Mouse (Mus musculus): Measurements from ENCODE around the gene Wdr26.

Wdr26 gene

GRCm38 (mm10) chr1:181211920-181212633 lies at the start of gene Wdr26:
TSS of gene Wdr26 (minus strand) at chr1:181212001.
- peak; percentile 43 to 75 for DNase-seq (ENCODE audit: low read depth in 1 of 2, low spot score in 2 of 2)

DNA sequence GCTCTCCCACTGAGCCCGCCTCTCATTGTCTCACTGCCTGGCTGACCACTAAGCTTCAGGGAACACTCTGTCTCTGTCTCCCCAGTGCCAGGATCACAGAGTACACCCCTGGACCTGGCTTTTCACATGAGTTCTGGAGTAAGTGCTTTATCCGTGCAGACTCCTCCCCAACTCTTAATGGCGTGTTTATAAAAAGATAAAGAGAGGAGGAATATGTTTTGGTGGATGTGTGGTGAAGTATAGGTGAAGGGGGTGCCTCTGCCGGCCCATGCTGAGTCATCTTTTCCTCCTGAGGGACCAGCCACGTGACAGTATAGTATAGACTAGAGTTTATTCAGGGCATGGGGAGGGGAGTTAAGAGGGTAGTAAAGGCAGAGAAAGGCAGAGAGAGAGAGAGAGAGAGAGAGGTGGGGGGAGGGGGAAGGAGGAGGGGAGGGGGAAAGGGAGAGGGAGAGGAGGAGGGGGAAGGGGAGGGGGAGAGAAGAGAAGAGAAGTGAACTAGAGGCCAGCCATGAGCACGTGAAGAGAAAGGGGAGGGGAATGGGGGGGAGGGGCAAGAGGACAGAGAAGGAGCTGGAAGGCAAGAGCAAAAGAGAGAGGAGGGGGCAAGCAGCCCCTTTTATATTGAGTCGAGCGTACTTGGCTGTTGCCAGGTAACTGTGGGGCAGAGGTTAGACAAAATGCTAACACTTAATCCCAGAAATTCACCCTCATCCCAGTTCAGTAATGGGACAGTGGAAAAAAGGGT lies 49.3 kb upstream of the Wdr26 start:
- no peak for DNase-seq (ENCODE audit: low read depth in 1 of 2, low spot score in 2 of 2)

DNA sequence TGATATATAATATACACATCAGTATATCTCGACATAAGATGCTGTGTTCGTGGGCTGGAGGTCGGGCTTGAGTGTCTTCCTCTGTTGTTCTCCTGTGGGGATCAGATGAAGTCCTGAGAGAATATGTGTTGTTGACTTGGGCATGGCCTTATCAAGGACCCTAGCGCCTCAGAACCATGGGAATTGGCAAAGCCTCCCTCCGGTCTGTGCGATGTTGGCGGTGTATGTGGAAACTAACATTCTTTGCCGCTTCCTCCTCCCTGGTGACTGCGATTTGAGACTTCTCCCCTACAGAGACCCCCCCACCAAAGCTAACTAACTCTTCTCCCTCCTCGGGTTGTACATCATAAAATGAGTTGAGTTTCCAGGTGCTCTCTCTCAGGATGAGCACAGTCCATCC lies 48.6 kb upstream of the Wdr26 start:
- DNase-seq (ENCODE audit: low read depth in 1 of 2, low spot score in 2 of 2), result no peak

GRCm38 (mm10) chr1:181259626-181260410 lies 48.0 kb upstream of the Wdr26 start:
- DNase-seq (ENCODE audit: low read depth in 1 of 2, low spot score in 2 of 2), result no peak

DNA sequence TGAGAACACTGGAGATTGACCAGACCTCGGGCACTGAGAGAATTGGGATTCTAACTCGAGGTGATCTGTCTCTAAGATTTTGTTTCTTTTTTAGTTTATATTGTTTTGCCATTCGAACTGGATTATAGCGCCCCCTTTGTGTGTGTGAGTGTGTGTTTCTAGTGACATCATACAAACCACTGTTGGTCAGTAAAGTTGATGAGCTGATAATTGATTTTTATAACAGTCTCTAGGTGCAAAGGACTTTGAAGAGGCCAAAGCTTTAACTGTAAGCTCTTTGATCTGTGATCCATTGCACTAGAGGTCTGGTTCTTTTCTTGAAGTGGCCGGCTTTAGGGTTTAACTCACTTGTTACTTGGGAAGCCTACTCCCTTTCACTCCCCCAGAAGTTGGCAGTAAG lies 47.3 kb upstream of the Wdr26 start:
- no peak for DNase-seq (ENCODE audit: low read depth in 1 of 2, low spot score in 2 of 2)

- no peak for DNase-seq (ENCODE audit: low read depth in 1 of 2, low spot score in 2 of 2)
Measured at GRCm38 (mm10) chr1:181258616-181259015, 46.8 kb upstream of the Wdr26 start.

DNA sequence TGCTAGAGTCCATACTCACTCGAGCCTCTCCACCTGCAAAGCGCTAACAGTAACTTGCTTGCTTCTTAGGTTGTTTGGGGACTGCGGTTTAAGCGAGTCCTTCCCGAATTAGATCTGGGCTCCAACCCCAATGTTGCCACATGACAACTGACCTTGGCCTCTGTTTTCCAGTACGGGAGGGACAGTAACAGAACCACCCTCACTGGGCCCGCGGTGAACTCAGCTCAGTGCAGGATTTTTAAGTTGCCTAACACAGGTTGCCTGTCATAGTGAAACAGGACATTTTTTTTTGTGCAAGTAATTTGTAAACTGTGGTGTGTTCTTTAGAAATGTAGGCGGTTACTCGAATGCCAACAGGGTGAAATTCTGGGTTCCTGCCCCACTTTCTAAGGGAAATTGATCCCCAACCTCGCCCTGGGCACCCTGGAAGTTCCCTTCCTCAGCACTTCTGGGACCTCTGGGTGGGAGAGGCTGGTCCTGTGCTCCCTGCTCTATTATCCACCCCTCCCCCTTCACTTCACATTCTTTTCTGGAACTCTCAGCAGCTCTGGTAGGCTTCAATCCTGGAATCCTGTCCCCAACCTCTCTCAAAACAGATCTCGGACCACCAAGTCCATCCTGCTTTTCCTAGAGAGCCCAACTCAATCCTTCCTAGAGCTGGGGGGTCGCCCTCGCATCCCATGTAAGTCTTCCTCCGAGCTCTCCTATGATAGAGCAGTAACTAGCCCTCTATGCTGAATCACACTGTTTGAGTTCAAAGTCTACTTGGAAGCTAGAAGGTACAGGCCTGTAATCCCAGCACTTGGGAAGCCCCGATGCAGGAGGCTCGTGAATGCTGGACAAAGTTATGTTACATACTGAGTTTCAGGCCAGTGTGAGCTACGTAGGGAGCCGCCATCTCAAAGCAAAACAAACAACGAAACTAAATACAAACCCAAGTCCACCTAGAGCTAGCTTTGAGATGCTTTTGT lies 46.1 kb upstream of the Wdr26 start:
- DNase-seq (ENCODE audit: low read depth in 1 of 2, low spot score in 2 of 2), result peak; percentile 43 to 49

DNA sequence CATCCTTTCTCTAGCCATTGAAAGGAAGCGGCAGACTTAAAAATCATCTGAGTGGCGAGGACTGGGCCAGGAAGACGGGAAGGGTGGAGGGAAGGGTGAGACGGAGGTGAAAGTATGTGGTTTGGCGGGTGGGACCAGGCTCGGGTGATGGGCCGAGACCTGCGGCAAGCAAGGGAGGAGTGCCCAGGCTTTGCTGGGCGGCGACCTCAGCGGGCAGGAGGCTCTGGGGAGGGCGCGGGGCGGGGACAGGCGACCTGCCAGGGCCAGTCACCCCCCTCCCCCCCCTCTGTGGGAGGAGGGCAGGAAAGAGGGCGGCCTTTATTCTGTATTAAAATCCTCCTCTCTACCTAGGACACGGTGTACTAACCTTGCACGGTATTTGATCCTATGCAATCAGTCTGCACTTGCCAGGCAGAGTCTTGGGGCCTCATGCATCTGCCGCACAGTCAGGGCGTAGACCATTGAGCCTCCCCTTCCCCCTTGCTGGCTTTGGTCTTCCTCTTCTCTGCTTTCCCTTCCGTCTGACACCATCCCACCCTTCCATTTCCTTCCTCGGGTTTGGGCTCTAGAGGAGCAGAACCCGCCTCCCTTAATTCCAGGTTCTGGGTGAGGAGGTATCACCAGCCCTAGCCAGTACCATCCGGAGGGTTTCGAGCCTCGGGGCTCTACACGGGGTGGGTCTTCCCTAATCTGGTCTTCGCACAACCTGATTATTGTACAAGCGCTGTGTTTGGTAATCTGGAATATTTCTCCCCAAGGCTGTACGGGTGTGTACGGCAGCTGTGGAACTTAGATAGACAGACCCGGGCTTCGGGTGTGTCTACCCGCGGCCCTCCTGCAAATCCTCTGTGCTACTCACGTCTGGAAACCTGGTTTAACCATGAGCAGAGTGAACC lies 45.1 kb upstream of the Wdr26 start:
- peak; percentile 47 to 50 for DNase-seq (ENCODE audit: low read depth in 1 of 2, low spot score in 2 of 2)

- DNase-seq (ENCODE audit: low read depth in 1 of 2, low spot score in 2 of 2), result no peak
Measured at GRCm38 (mm10) chr1:181255891-181256688, 44.3 kb upstream of the Wdr26 start.

GRCm38 (mm10) chr1:181255450-181255849 lies 43.6 kb upstream of the Wdr26 start:
- no peak for DNase-seq (ENCODE audit: low read depth in 1 of 2, low spot score in 2 of 2)

- DNase-seq (ENCODE audit: low read depth in 1 of 2, low spot score in 2 of 2), result no peak
Measured at GRCm38 (mm10) chr1:181251624-181252023, 39.8 kb upstream of the Wdr26 start.

- DNase-seq (ENCODE audit: low read depth in 1 of 2, low spot score in 2 of 2), result no peak
Measured at GRCm38 (mm10) chr1:181250961-181251360, 39.2 kb upstream of the Wdr26 start.

DNA sequence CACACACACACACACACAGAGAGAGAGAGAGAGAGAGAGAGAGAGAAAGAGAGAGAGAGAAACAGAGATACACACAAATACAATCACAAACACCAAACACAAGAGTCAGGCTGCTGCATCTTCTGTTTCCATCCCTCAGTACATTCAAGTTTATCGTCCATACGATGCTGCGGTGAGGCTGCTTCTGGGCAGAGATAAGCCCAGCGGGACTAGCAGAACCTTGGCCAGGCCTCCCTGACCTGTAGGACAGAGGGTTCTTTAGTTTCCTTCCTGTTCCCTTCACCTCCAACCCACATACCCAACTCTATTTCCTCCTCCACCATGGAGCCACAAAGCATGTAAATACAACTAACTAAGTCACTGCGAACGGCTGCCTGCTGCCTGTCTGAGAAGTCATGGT lies 37.7 kb upstream of the Wdr26 start:
- no peak for DNase-seq (ENCODE audit: low read depth in 1 of 2, low spot score in 2 of 2)

DNA sequence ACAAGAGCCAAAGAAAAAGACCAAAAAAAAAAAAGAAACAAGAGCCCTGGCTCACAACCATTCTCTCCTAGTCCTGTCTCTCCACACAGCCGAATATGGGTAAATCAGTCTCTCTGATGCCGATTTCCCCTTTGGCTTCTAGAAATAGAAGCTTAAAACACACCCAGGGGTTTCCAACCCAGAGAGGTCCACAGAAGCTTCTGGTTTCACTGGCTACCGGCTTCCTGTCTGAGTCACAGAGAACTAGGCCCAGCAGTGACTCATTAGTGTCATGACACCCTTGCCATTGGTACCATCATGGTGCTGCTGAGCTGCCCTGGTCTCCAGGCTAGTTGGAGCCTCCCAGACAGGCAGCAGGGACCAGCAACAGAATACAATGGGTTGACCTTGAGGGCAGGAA lies 35.4 kb upstream of the Wdr26 start:
- DNase-seq (ENCODE audit: low read depth in 1 of 2, low spot score in 2 of 2), result peak; percentile 53 to 76

DNA sequence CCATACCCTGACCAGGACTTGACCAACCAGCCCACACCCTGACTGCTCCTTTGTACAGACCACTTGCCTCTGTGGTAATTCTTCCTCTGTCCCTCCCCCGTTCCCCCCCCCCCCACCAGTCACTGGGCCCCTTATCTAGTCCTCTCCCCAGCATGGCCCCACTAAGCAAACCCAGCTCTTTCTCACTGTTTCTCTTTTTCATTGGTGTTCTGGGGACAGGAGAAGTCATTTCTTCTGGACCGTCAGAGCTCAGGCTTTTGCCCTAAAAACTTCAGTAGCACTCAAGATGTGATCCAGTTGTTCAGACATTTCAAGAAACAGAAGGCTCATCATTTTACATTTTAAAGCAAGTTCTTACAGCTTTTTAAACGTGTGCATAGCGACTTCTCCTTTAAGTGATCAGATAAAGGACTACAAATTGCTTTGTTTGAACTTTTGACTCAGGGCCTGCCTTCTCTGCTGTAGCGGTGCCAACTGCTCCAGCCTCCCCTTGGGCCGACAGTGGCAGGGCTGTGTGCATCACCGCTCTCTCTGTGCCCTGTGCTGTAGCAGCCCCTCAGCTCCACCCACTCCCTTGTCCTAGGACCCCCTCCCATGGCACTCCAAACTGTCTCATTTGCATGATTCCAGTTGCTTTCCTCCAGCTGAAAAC lies 34.8 kb upstream of the Wdr26 start:
- DNase-seq (ENCODE audit: low read depth in 1 of 2, low spot score in 2 of 2), result no peak

GRCm38 (mm10) chr1:181245554-181246486 lies 34.0 kb upstream of the Wdr26 start:
- no peak for DNase-seq (ENCODE audit: low read depth in 1 of 2, low spot score in 2 of 2)

GRCm38 (mm10) chr1:181245067-181245466 lies 33.3 kb upstream of the Wdr26 start:
- no peak for DNase-seq (ENCODE audit: low read depth in 1 of 2, low spot score in 2 of 2)
